Mouse (Mus musculus): ENCODE measurements around the gene Rprd2.

The Rprd2 gene

DNA sequence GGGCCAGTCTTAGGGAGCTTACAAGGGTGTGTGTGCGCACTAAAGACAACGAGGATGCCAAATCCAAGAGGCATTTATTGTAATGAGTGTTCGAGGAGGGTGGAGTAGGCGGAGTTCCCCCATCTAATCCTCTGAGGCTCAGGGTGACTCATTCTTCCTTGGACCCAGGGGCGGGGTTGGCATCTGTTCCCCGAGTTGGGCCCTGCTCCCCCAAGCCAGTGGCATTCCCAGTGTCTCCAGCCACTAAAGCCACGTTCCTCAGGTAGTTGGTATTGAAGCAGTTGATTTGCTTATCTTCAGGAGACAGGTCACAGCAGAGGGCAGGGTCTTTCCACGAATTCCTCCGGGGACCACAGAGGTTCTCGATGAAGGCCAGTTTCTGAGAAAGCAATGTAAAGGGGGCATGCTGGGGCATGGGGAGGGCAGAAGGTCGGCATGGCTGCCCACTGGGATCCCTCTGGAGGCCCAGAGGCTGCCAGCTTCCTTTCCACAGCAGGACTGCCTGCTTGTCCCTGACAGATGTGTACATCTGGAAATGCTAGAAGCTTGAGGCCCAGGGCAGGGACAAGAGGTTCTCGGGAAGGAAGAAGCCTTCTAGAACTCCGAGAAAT is 84.5 kb downstream of the Rprd2 start:
- DNase-seq, result no peak

DNA sequence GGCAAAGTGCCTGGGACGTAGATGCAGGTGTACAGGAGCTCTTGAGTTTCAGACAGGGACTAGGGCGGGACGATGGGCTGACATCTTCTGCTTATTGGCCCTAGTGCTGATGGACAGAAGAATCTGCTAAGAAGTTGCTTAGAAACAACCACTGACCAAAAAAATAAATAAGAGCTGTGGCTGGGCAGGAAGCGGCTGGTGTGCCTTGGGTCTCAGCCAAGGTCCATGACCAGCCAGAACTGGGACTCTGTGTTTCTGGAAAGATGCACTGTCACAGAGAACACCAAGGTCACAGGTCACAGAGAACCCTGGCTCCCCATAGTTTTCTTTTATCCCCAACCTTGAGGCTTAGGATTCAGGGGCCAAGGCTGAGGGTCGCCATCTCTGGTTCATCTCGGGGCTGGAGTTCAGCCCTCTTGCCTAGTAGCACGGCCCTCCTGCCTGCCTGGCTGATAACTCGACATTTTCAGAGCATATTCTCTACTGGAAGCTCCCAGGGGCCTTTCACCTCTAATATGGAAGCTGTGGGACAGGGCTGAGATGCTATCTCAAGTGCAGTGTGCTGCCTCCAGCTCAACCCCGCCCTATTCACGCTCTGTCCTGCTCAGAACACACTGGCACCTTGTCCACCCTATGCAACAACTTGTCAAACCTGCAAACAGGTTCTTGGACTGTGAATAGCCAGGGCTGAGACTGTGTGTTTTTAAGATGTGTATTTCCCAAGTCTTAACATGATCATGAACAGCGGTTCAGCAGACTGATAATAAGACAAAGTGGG is 85.7 kb downstream of the Rprd2 start:
- DNase-seq, result no peak

GRCm38 (mm10) chr3:95732297-95732696 is 86.4 kb downstream of the Rprd2 start:
- DNase-seq, result no peak

GRCm38 (mm10) chr3:95731802-95732201 is 86.9 kb downstream of the Rprd2 start:
- DNase-seq, result no peak

DNA sequence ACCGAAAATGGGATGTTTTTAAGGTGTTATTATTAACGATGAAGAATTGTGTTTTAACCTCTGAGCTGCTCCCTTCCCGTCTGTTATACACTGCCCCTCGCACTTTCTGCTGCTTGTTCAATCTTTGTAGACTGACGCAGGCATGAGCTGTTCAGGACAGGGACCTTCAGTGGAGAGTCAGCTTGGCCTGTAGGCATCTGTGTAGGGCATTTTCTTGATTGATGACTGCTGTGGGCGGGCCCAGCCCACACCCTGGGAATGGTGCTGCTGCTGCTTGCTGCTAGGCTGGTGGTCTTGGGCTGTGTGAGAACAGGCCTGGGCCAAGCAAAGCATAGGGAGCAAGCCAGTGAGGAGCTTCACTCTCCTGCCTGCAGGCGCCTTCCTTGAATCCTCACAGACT is 88.2 kb downstream of the Rprd2 start:
- no peak for DNase-seq

GRCm38 (mm10) chr3:95728906-95729305 is 89.8 kb downstream of the Rprd2 start:
- DNase-seq, result no peak

- no peak for DNase-seq
These were observed 91.8 kb downstream of the Rprd2 start for GRCm38 (mm10) chr3:95726696-95727358.

- DNase-seq, result no peak
These were observed 92.8 kb downstream of the Rprd2 start for GRCm38 (mm10) chr3:95725863-95726262.

DNA sequence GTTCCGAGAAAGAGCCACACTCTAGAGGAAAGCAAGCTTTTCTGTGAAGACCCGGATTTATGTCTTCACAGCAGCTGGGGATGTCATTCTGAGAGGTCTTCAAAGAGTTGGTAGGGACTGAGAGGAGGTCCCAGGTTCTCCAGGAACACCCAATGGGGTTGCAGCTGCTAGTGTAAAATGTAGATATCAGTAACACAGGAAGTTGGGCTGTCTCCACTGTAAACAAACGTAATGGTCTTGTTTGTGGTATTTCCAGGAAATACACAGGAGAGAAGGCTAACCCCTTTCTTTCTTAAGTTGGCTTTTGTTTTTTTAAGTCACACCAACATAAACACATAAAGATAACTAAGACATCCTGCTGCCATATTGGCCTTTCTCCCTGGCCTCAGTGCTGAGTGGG is 96.3 kb downstream of the Rprd2 start:
- DNase-seq, result no peak

DNA sequence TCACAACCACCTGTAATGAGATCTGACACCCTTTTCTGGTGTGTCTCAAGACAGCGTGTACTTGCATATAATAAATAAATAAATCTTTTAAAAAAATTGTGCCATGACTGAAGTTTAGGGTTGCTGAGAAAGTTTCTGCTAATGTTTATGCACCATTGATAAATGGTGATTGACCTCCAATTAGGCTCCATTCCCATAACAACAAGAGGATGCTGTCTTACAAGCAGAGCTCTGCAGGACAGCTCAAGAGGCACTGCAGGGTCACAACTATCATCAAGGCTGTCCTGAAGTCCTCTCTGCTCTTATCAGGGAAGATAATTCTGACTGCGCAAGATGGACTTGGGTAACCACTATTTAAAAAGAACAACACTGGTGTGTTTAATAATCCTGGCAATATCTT is 100.5 kb downstream of the Rprd2 start:
- no peak for DNase-seq

GRCm38 (mm10) chr3:95716075-95716474 is 102.6 kb downstream of the Rprd2 start:
- DNase-seq, result no peak
